Mouse (Mus musculus) embryonic fibroblast, embryonic 13.5 days (primary cell): Measurements from ENCODE around the gene Wfikkn2.

Experiments
- CTCF ChIP-seq: IDR thresholded peaks from 2 replicates; pipeline ENCODE4 v1.5.1; 2011; ENCODE audit warnings: mild to moderate bottlenecking, control low read depth, low read length, moderate library complexity, borderline replicate concordance; ENCODE audit not compliant: insufficient read depth
- POLR2A ChIP-seq: IDR thresholded peaks from 2 replicates; pipeline ENCODE4 v1.6.1; 2011; ENCODE audit warnings: low read depth, mild to moderate bottlenecking, control low read depth, low read length, moderate library complexity

- TF ChIP-seq POLR2A (no peak), CTCF (no peak)
These were observed at the start of gene Wfikkn2 for GRCm38 (mm10) chr11:94245955-94246788.
